Mouse (Mus musculus) neural tube, embryonic 11.5 days (tissue): Measurements from ENCODE around the gene Fam20a. TPM values are rescaled to one million over a fixed set of nuclear protein-coding genes. Genes with fewer than 3 reads are reported as not detected.

ENCODE experiments used
- ATAC-seq: fragments of 200-750 bp; cut with Nextera tagmentation; 2 replicates; pipeline ENCODE4 v1.8.0; 2017; ENCODE audit warnings: moderate number of reproducible peaks, mild to moderate bottlenecking, moderate TSS enrichment, moderate library complexity; ENCODE audit not compliant: insufficient read depth, low FRiP score, low TSS enrichment
- DNase-seq: peaks from one replicate; pipeline ENCODE4 v3.0.0-alpha.2; 2015; ENCODE audit warnings: low spot score
- H3K27ac ChIP-seq: fragments of 300-500 bp; sonication (generic); 2 replicates; pipeline ENCODE4 v1.5.1; 2014; ENCODE audit warnings: low read depth, mild to moderate bottlenecking, low read length
- H3K27me3 ChIP-seq: fragments of 300-500 bp; sonication (generic); 2 replicates; pipeline ENCODE4 v1.6.1; 2014; ENCODE audit warnings: mild to moderate bottlenecking, low read length, mixed read lengths; ENCODE audit not compliant: control insufficient read depth, insufficient read depth
- H3K36me3 ChIP-seq: fragments of 300-500 bp; sonication (generic); 2 replicates; pipeline ENCODE4 v1.6.1; 2014; ENCODE audit warnings: mild to moderate bottlenecking, low read length, moderate library complexity, mixed read lengths; ENCODE audit not compliant: control insufficient read depth, insufficient read depth
- H3K4me1 ChIP-seq: fragments of 300-500 bp; sonication (generic); 2 replicates; pipeline ENCODE4 v1.6.1; 2014; ENCODE audit warnings: low read length, mixed read lengths; ENCODE audit not compliant: control insufficient read depth, insufficient read depth
- H3K4me2 ChIP-seq: fragments of 300-500 bp; sonication (generic); 2 replicates; pipeline ENCODE4 v1.6.1; 2014; ENCODE audit warnings: low read depth, mild to moderate bottlenecking, moderate library complexity
- H3K4me3 ChIP-seq: fragments of 300-500 bp; sonication (generic); 2 replicates; pipeline ENCODE4 v1.5.1; 2014; ENCODE audit warnings: low read depth, low read length
- H3K9ac ChIP-seq: fragments of 300-500 bp; sonication (generic); 2 replicates; pipeline ENCODE4 v1.6.1; 2014; ENCODE audit warnings: mild to moderate bottlenecking, low read length
- H3K9me3 ChIP-seq: fragments of 300-500 bp; sonication (generic); 2 replicates; pipeline ENCODE4 v1.6.1; 2016; ENCODE audit warnings: low read length; ENCODE audit not compliant: control insufficient read depth
- WGBS: fragments of 180-500 bp; shearing (Covaris S2); extraction: QIAGEN DNeasy Blood & Tissue Kit; methylation state at CpG from one replicate; pipeline ENCODE4 v1.1.7; 2014; 5-methylcytosine and 5-hydroxymethylcytosine counted together
- polyA plus RNA-seq: library from polyadenylated mRNA; unstranded; fragments of >200 nt; fragmentation: Nextera tagmentation; extraction: Ambion mirVana; gene quantifications from 2 replicates; pipeline ENCODE4 v1.2.1, GENCODE M21; 2014

Gene Fam20a
- polyA plus RNA-seq, 1 experiment from 2014 or later, result 0.92 TPM

GRCm38 (mm10) chr11:109622518-109623037 is 99.5 kb downstream of the Fam20a start:
- ATAC-seq (no peak), DNase-seq (no peak)
- Histone ChIP-seq H3K36me3 (no peaks in the 10 kb centered on the region), H3K4me2 (no peak overlapping the region), H3K9ac (no peak overlapping the region), H3K4me3 (no peak overlapping the region), H3K27ac (no peak overlapping the region), H3K9me3 (no peaks in the 10 kb centered on the region), H3K27me3 (no peaks in the 10 kb centered on the region), H3K4me1 (no peaks in the 10 kb centered on the region)
- WGBS, result 50% methylated on average over 15 of the region's 15 CpGs

- WGBS, result 10% methylated on average over 2 of the region's 2 CpGs
- no peaks in the 10 kb centered on the region for H3K9me3 ChIP-seq
- ATAC-seq, result no peak
- DNase-seq, result peak; percentile 49
- no peak overlapping the region for H3K27ac ChIP-seq
- H3K4me3 ChIP-seq, result no peak overlapping the region
- no peak overlapping the region for H3K9ac ChIP-seq
- H3K4me1 ChIP-seq, result no peaks in the 10 kb centered on the region
- H3K27me3 ChIP-seq, result no peaks in the 10 kb centered on the region
- H3K4me2 ChIP-seq, result no peak overlapping the region
- no peaks in the 10 kb centered on the region for H3K36me3 ChIP-seq
Measured at GRCm38 (mm10) chr11:109621183-109621582, 100.9 kb downstream of the Fam20a start.

- Histone ChIP-seq H3K4me3 (no peak overlapping the region), H3K9ac (no peak overlapping the region), H3K27me3 (no peaks in the 10 kb centered on the region), H3K27ac (no peak overlapping the region), H3K36me3 (no peaks in the 10 kb centered on the region), H3K4me1 (no peaks in the 10 kb centered on the region), H3K4me2 (no peak overlapping the region), H3K9me3 (no peaks in the 10 kb centered on the region)
- DNase-seq (no peak), ATAC-seq (no peak)
- WGBS, result 80% methylated on average over 6 of the region's 6 CpGs
Measured at GRCm38 (mm10) chr11:109620356-109620755, 101.7 kb downstream of the Fam20a start.

Other genes with a start within 250 kb of the Fam20a start
- gene Arsg, start 248.9 kb downstream of the Fam20a start, polyA plus RNA-seq, result 1.9 and 2.3 TPM in 2 replicates
- gene Slc16a6, start 248.7 kb downstream of the Fam20a start, polyA plus RNA-seq, result 3.2 and 3.3 TPM in 2 replicates
- 11.4 and 12.2 TPM in 2 replicates for gene Wipi1, start 110.3 kb downstream of the Fam20a start, polyA plus RNA-seq
- 442 and 461 TPM in 2 replicates for gene Prkar1a, start 72.9 kb downstream of the Fam20a start, polyA plus RNA-seq
- not detected in 2 replicates for gene 1700012B07Rik, start 105.8 kb upstream of the Fam20a start, polyA plus RNA-seq